Mouse (Mus musculus) cerebellum, adult 2 months (tissue): ENCODE measurements around the gene Zbtb9.

Experiments used
- CTCF ChIP-seq: fragments of 200-500 bp; IDR thresholded peaks from 2 replicates; pipeline ENCODE4 v1.5.1; 2011; ENCODE audit warnings: low read depth, mild to moderate bottlenecking, control low read depth, low read length, moderate library complexity, borderline replicate concordance; ENCODE audit not compliant: insufficient read depth
- POLR2A ChIP-seq: fragments of 200-500 bp; IDR thresholded peaks from 2 replicates; pipeline ENCODE4 v1.6.1; 2011; ENCODE audit warnings: low read length, control low read depth, borderline replicate concordance; ENCODE audit not compliant: insufficient read depth

DNA sequence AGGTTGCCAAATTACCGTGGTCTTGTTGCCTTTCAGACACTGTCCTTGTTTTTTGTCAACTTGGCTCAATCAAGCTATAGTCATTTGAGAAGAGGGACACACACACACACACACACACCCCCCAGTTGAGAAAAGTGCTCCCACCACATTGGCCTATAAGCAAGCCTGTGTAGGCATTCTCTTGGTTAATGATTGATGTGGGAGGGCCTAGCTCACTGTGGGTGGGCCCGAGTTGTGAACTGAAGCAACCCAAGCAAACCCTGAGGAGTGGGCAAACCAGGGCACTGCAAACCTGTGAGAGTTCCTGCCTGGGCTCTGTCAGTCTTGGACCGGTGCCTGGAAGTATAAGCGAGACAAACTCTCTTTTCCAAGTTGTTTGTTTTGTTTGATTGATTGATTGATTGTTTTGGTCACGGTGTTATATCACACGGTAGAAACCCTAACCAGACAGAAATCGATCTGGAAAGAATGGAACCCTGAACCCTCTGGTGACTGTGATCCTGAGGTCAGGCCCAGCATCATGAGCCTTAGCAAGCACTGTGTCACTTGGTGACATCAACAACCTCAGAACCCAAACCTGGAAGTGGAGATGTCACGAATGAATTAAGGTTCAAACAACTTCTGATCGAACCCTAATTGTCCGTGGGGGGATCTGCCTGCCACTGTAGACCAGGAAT is 12.7 kb downstream of the Zbtb9 start:
- no peak for TF ChIP-seq POLR2A
- no peak for TF ChIP-seq CTCF
